Mouse (Mus musculus) erythroblast, embryonic 14.5 days (primary cell): Measurements from ENCODE around the gene Lime1.

Source experiments
- GATA1 ChIP-seq: IDR thresholded peaks from 2 replicates; pipeline ENCODE4 v1.6.1; 2012; ENCODE audit warnings: low read length, inconsistent platforms, mixed read lengths
- TAL1 ChIP-seq: IDR thresholded peaks from 3 replicates; pipeline ENCODE4 v1.6.1; 2012; ENCODE audit warnings: low read length, inconsistent platforms, mixed read lengths

DNA sequence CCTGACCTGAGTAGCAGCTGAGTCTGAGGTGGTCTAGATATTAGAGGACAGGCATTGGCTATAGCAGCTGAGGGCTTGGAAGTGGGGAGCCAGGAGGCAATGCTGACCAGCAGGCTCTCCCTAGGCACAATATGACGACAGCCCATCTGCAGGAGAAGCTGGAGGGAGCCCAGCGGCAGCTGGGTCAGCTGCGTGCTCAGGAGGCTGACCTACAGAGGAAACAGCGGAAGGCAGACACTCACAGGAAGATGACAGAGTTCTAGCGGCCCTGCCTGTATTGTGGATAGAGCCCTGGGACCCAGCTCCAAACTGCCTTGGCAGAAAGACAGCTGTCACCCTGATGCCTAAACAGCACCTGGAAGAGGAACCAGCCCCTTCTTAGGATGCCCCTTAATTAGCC lies 373 bp downstream of the Lime1 start:
- TF ChIP-seq TAL1 = no peak
- TF ChIP-seq GATA1 = no peak
